Mouse (Mus musculus) heart, embryonic 11.5 days (tissue): ENCODE measurements around the gene Sorl1. TPM values are rescaled to one million over a fixed set of nuclear protein-coding genes. Genes with fewer than 3 reads are reported as not detected.
A peak's percentile ranks its signal among the peaks of the same experiment; 100 is the strongest.

Source experiments
- ATAC-seq: fragments of 200-750 bp; cut with Nextera tagmentation; replicated peaks from 2 replicates; pipeline ENCODE4 v1.8.0; 2017; ENCODE audit warnings: moderate library complexity; ENCODE audit not compliant: insufficient number of reproducible peaks, low FRiP score, low TSS enrichment
- H3K27ac ChIP-seq: fragments of 300-500 bp; sonication (generic); 2 replicates; pipeline ENCODE4 v1.5.1; 2014; ENCODE audit warnings: mild to moderate bottlenecking, low read depth, low read length
- H3K27me3 ChIP-seq: fragments of 300-500 bp; sonication (generic); 2 replicates; pipeline ENCODE4 v1.6.1; 2014; ENCODE audit warnings: mild to moderate bottlenecking, low read length, mixed read lengths; ENCODE audit not compliant: control insufficient read depth, insufficient read depth
- H3K36me3 ChIP-seq: fragments of 300-500 bp; sonication (generic); 2 replicates; pipeline ENCODE4 v1.6.1; 2014; ENCODE audit warnings: mild to moderate bottlenecking, low read length, moderate library complexity, mixed read lengths; ENCODE audit not compliant: control insufficient read depth, insufficient read depth
- H3K4me1 ChIP-seq: fragments of 300-500 bp; sonication (generic); 2 replicates; pipeline ENCODE4 v1.6.1; 2014; ENCODE audit warnings: low read length; ENCODE audit not compliant: control insufficient read depth, insufficient read depth
- H3K4me2 ChIP-seq: fragments of 300-500 bp; sonication (generic); 2 replicates; pipeline ENCODE4 v1.6.1; 2014; ENCODE audit warnings: mild to moderate bottlenecking, moderate library complexity
- H3K4me3 ChIP-seq: fragments of 300-500 bp; sonication (generic); 2 replicates; pipeline ENCODE4 v1.5.1; 2014; ENCODE audit warnings: low read depth, low read length
- H3K9ac ChIP-seq: fragments of 300-500 bp; sonication (generic); 2 replicates; pipeline ENCODE4 v1.6.1; 2014; ENCODE audit warnings: mild to moderate bottlenecking, low read depth, low read length, moderate library complexity
- H3K9me3 ChIP-seq: fragments of 300-500 bp; sonication (generic); replicated peaks from 2 replicates; pipeline ENCODE4 v1.6.1; 2016; ENCODE audit warnings: low read length; ENCODE audit not compliant: control insufficient read depth
- WGBS: fragments of 180-500 bp; shearing (Covaris S2); extraction: QIAGEN DNeasy Blood & Tissue Kit; methylation state at CpG from one replicate; pipeline ENCODE4 v1.1.7; 2014; ENCODE audit not compliant: insufficient replicate concordance; 5-methylcytosine and 5-hydroxymethylcytosine counted together
- polyA plus RNA-seq: library from polyadenylated mRNA; unstranded; fragments of >200 nt; fragmentation: Nextera tagmentation; extraction: Ambion mirVana; gene quantifications from 2 replicates; pipeline ENCODE4 v1.2.1, GENCODE M21; 2014

Sorl1 gene
- polyA plus RNA-seq, 1 experiment from 2014 or later: 7.6 TPM

- no peak overlapping the region for H3K27ac ChIP-seq
- no peaks in the 10 kb centered on the region for H3K27me3 ChIP-seq
- no peak for ATAC-seq
These were observed 10.8 kb downstream of the Sorl1 start for GRCm38 (mm10) chr9:42113316-42113715.

GRCm38 (mm10) chr9:42112691-42113090 is 11.4 kb downstream of the Sorl1 start:
- no peak for ATAC-seq
- Histone ChIP-seq H3K4me3 (no peak overlapping the region), H3K36me3 (no peaks in the 10 kb centered on the region), H3K27me3 (no peaks in the 10 kb centered on the region), H3K9me3 (no peaks in the 10 kb centered on the region), H3K9ac (no peak overlapping the region), H3K4me1 (peaks cover 29% of the 10 kb centered on the region), H3K4me2 (no peak overlapping the region), H3K27ac (no peak overlapping the region)
- WGBS: 73% methylated on average over 6 of the region's 6 CpGs

More at GRCm38 (mm10) chr9:42113316-42113715, 10.8 kb downstream of the Sorl1 start:
- no peak overlapping the region for H3K4me3 ChIP-seq
- peaks cover 26% of the 10 kb centered on the region for H3K4me1 ChIP-seq
- no peaks in the 10 kb centered on the region for H3K9me3 ChIP-seq
- H3K9ac ChIP-seq: no peak overlapping the region
- H3K36me3 ChIP-seq: no peaks in the 10 kb centered on the region
- 82% methylated on average over 5 of the region's 5 CpGs for WGBS
- no peak overlapping the region for H3K4me2 ChIP-seq

- Histone ChIP-seq H3K27me3 (no peaks in the 10 kb centered on the region), H3K9ac (no peak overlapping the region), H3K36me3 (no peaks in the 10 kb centered on the region), H3K4me2 (no peak overlapping the region), H3K27ac (no peak overlapping the region), H3K9me3 (no peaks in the 10 kb centered on the region), H3K4me3 (no peak overlapping the region), H3K4me1 (peaks cover 24% of the 10 kb centered on the region)
- WGBS: 81% methylated on average over 7 of the region's 7 CpGs
- no peak for ATAC-seq
These were observed 12.8 kb downstream of the Sorl1 start for GRCm38 (mm10) chr9:42111256-42111655.

- H3K4me1 ChIP-seq: peaks cover 24% of the 10 kb centered on the region
- H3K4me3 ChIP-seq: no peak overlapping the region
- no peak overlapping the region for H3K9ac ChIP-seq
- no peaks in the 10 kb centered on the region for H3K36me3 ChIP-seq
- no peak overlapping the region for H3K4me2 ChIP-seq
- H3K27ac ChIP-seq: peak overlapping the region; percentile 60
- ATAC-seq: no peak
- no peaks in the 10 kb centered on the region for H3K9me3 ChIP-seq
- H3K27me3 ChIP-seq: no peaks in the 10 kb centered on the region
- 34% methylated on average over 9 of the region's 9 CpGs for WGBS
These were observed 14.2 kb downstream of the Sorl1 start for GRCm38 (mm10) chr9:42109837-42110451.

GRCm38 (mm10) chr9:42109131-42109530 is 15.0 kb downstream of the Sorl1 start:
- Histone ChIP-seq H3K9ac (no peak overlapping the region), H3K27me3 (no peaks in the 10 kb centered on the region), H3K4me2 (no peak overlapping the region), H3K27ac (peak overlapping the region; percentile 60; the same call in 1 of the 2 replicates), H3K4me1 (peaks cover 29% of the 10 kb centered on the region), H3K9me3 (no peaks in the 10 kb centered on the region), H3K4me3 (no peak overlapping the region), H3K36me3 (no peaks in the 10 kb centered on the region)
- WGBS: 51% methylated on average over 5 of the region's 5 CpGs
- no peak for ATAC-seq

GRCm38 (mm10) chr9:42108369-42108951 is 15.6 kb downstream of the Sorl1 start:
- 42% methylated on average over 6 of the region's 6 CpGs for WGBS
- Histone ChIP-seq H3K4me3 (no peak overlapping the region), H3K4me1 (peaks cover 29% of the 10 kb centered on the region), H3K36me3 (no peaks in the 10 kb centered on the region), H3K9me3 (no peaks in the 10 kb centered on the region), H3K9ac (no peak overlapping the region), H3K4me2 (no peak overlapping the region), H3K27me3 (no peaks in the 10 kb centered on the region), H3K27ac (no peak overlapping the region)
- ATAC-seq: no peak

- Histone ChIP-seq H3K4me2 (no peak overlapping the region), H3K4me3 (no peak overlapping the region), H3K9ac (no peak overlapping the region), H3K27me3 (no peaks in the 10 kb centered on the region), H3K9me3 (no peaks in the 10 kb centered on the region), H3K4me1 (peaks cover 28% of the 10 kb centered on the region), H3K36me3 (no peaks in the 10 kb centered on the region), H3K27ac (no peak overlapping the region)
- 91% methylated on average over 10 of the region's 10 CpGs for WGBS
- no peak for ATAC-seq
These were observed 17.0 kb downstream of the Sorl1 start for GRCm38 (mm10) chr9:42107062-42107461.

- ATAC-seq: no peak
- Histone ChIP-seq H3K4me3 (no peak overlapping the region), H3K27ac (no peak overlapping the region), H3K9ac (no peak overlapping the region), H3K36me3 (no peaks in the 10 kb centered on the region), H3K27me3 (no peaks in the 10 kb centered on the region), H3K9me3 (no peaks in the 10 kb centered on the region), H3K4me1 (peaks cover 32% of the 10 kb centered on the region), H3K4me2 (no peak overlapping the region)
- WGBS: 79% methylated on average over 7 of the region's 7 CpGs
These were observed 17.8 kb downstream of the Sorl1 start for GRCm38 (mm10) chr9:42106305-42106704.

- WGBS: 83% methylated on average over 7 of the region's 7 CpGs
- no peak overlapping the region for H3K9ac ChIP-seq
- H3K36me3 ChIP-seq: no peaks in the 10 kb centered on the region
- H3K4me2 ChIP-seq: no peak overlapping the region
- H3K27me3 ChIP-seq: no peaks in the 10 kb centered on the region
- peaks cover 22% of the 10 kb centered on the region for H3K4me1 ChIP-seq
- no peaks in the 10 kb centered on the region for H3K9me3 ChIP-seq
- H3K27ac ChIP-seq: no peak overlapping the region
- no peak overlapping the region for H3K4me3 ChIP-seq
- no peak for ATAC-seq
These were observed 20.6 kb downstream of the Sorl1 start for GRCm38 (mm10) chr9:42103546-42103945.
